Mouse (Mus musculus) forebrain, embryonic 12.5 days (tissue): ENCODE measurements around the gene Pdia2. TPM values are rescaled to one million over a fixed set of nuclear protein-coding genes. Genes with fewer than 3 reads are reported as not detected.
"Not testable (repeated sequence)": the region's sequence is repeated elsewhere in the genome, so short reads cannot be mapped to it uniquely, and the experiment has no call there.

Source experiments
- ATAC-seq: fragments of 200-750 bp; cut with Nextera tagmentation; 2 replicates; pipeline ENCODE4 v1.8.0; 2017; ENCODE audit warnings: moderate TSS enrichment; ENCODE audit not compliant: low FRiP score
- H3K27ac ChIP-seq: fragments of 300-500 bp; sonication (generic); 2 replicates; pipeline ENCODE4 v1.5.1; 2016; ENCODE audit warnings: mild to moderate bottlenecking
- H3K27me3 ChIP-seq: fragments of 300-500 bp; sonication (generic); 2 replicates; pipeline ENCODE4 v1.6.1; 2016; ENCODE audit warnings: mild to moderate bottlenecking
- H3K36me3 ChIP-seq: fragments of 300-500 bp; sonication (generic); replicated peaks from 2 replicates; pipeline ENCODE4 v1.6.1; 2016; ENCODE audit warnings: mild to moderate bottlenecking
- H3K4me1 ChIP-seq: fragments of 300-500 bp; sonication (generic); 2 replicates; pipeline ENCODE4 v1.6.1; 2016
- H3K4me2 ChIP-seq: fragments of 300-500 bp; sonication (generic); 2 replicates; pipeline ENCODE4 v1.6.1; 2016; ENCODE audit warnings: mild to moderate bottlenecking, moderate library complexity
- H3K4me3 ChIP-seq: fragments of 300-500 bp; sonication (generic); replicated peaks from 2 replicates; pipeline ENCODE4 v1.5.1; 2016; ENCODE audit warnings: mild to moderate bottlenecking
- H3K9ac ChIP-seq: fragments of 300-500 bp; sonication (generic); 2 replicates; pipeline ENCODE4 v1.6.1; 2016; ENCODE audit warnings: mild to moderate bottlenecking
- H3K9me3 ChIP-seq: fragments of 300-500 bp; sonication (generic); 2 replicates; pipeline ENCODE4 v1.6.1; 2016
- WGBS: fragments of 180-500 bp; shearing (Covaris S2); methylation state at CpG from one replicate; pipeline ENCODE4 v1.1.7; 2016; 5-methylcytosine and 5-hydroxymethylcytosine counted together
- polyA plus RNA-seq: library from polyadenylated mRNA; unstranded; fragments of >200 nt; fragmentation: Nextera tagmentation; extraction: Ambion mirVana; gene quantifications from 2 replicates; pipeline ENCODE4 v1.2.1, GENCODE M21; 2016

Gene Pdia2
- polyA plus RNA-seq, 1 experiment from 2014 or later, result 0.29 TPM

- not testable (repeated sequence) for H3K27me3 ChIP-seq, ATAC-seq, H3K4me3 ChIP-seq, H3K9me3 ChIP-seq, H3K4me1 ChIP-seq, H3K27ac ChIP-seq, H3K9ac ChIP-seq, H3K4me2 ChIP-seq
- peaks cover 94% of the 10 kb centered on the region for H3K36me3 ChIP-seq
- WGBS, result 93% methylated on average over 7 of the region's 7 CpGs
These were observed 7.4 kb downstream of the Pdia2 start for GRCm38 (mm10) chr17:26191486-26191885.

GRCm38 (mm10) chr17:26188091-26188805, 10.6 kb downstream of the Pdia2 start:
- Histone ChIP-seq H3K27ac (no peak overlapping the region), H3K4me2 (no peak overlapping the region), H3K9ac (no peak overlapping the region), H3K9me3 (no peaks in the 10 kb centered on the region), H3K4me3 (no peak overlapping the region), H3K36me3 (peaks cover 92% of the 10 kb centered on the region), H3K4me1 (no peaks in the 10 kb centered on the region), H3K27me3 (no peaks in the 10 kb centered on the region)
- ATAC-seq, result no peak
- WGBS, result 95% methylated on average over 11 of the region's 11 CpGs

DNA sequence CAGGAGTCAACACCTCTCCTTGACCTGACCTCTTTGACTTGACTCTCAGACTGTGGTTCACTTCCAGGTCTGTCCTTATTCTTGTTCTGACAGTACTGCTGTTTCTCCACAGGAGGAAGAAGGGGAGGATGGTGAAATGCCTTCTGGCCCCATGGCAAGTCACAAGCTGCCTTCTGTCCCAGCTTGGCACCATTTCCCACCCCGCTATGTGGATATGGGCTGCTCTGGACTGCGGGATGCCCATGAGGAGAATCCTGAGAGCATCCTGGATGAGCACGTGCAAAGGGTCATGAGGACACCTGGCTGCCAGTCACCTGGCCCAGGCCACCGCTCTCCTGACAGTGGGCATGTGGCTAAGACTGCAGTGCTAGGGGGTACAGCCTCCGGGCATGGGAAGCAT, 11.3 kb downstream of the Pdia2 start:
- ATAC-seq, result no peak
- Histone ChIP-seq H3K9ac (no peak overlapping the region), H3K27me3 (no peaks in the 10 kb centered on the region), H3K4me2 (no peak overlapping the region), H3K36me3 (peaks cover 90% of the 10 kb centered on the region), H3K4me1 (no peaks in the 10 kb centered on the region), H3K27ac (no peak overlapping the region), H3K4me3 (no peak overlapping the region), H3K9me3 (no peaks in the 10 kb centered on the region)
- 95% methylated on average over 5 of the region's 5 CpGs for WGBS

- H3K9me3 ChIP-seq, result no peaks in the 10 kb centered on the region
- H3K9ac ChIP-seq, result no peak overlapping the region
- H3K4me1 ChIP-seq, result no peaks in the 10 kb centered on the region
- H3K4me2 ChIP-seq, result no peak overlapping the region
- no peaks in the 10 kb centered on the region for H3K27me3 ChIP-seq
- no peak overlapping the region for H3K4me3 ChIP-seq
- ATAC-seq, result no peak
- peaks cover 60% of the 10 kb centered on the region for H3K36me3 ChIP-seq
- H3K27ac ChIP-seq, result no peak overlapping the region
- WGBS, result 97% methylated on average over 3 of the region's 3 CpGs
These were observed 17.7 kb downstream of the Pdia2 start for GRCm38 (mm10) chr17:26181179-26181578.

DNA sequence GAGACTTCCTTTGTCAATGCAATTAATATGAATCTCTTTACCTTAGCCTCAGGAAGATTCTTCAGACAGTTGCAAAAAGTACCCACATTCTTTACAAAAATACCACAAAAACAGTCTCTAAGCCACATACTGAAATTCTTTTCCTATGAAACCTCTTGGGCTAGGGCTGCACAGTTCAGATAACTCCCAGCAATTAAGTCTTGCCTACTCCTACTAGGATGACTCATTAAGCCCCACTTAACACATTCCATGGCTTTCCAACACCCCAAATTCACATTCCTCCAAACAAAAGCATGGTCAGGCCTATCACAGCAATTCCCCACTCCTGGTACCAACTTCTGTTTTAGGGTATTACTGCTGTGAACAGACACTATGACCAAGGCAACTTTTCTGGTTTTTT, 20.3 kb downstream of the Pdia2 start:
- Histone ChIP-seq H3K27me3 (no peaks in the 10 kb centered on the region), H3K9ac (no peak overlapping the region), H3K4me1 (no peaks in the 10 kb centered on the region), H3K27ac (no peak overlapping the region), H3K4me2 (no peak overlapping the region), H3K9me3 (no peaks in the 10 kb centered on the region), H3K4me3 (no peak overlapping the region), H3K36me3 (peaks cover 46% of the 10 kb centered on the region)
- ATAC-seq, result no peak

DNA sequence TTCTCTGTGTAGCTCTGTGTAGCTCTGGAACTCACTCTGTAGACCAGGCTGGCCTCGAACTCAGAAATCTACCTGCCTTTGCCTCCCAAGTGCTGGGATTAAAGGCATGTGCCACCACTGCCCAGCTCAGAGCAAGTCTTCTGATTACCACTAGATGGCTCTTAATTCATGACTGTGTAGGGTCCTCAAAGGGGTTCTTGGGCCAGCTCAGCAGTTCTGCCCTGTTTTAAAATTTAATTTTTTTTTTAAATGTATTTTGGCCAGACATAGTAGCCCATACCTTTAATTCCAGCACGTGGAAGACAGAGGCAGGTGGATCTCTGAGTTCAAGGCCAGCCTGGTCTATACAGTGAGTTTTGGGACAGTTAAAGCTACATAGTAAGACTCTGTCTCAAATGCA, 23.6 kb downstream of the Pdia2 start:
- not testable (repeated sequence) for H3K27me3 ChIP-seq, H3K27ac ChIP-seq, ATAC-seq, H3K9me3 ChIP-seq, H3K9ac ChIP-seq, H3K4me1 ChIP-seq, H3K4me3 ChIP-seq, H3K4me2 ChIP-seq
- peaks cover 33% of the 10 kb centered on the region for H3K36me3 ChIP-seq
- WGBS, result 87% methylated on average over 2 of the region's 2 CpGs

DNA sequence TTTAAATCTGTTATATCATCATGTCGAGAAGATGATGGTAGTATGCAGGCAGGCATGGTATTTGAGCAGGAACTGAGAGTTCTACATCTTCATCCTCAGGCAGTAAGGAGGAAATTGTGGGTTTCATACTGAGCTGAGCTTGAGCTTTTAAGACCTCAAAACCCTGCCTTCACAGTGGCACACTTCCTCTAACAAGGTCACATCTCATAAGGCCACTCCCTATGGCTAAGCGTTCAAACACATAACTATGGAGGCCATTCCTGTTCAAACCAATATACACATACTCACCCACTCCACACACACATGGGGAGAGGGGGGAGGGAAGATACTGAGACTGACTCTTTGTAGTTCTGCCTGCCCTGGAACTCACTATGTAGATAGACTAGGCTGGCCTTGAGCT, 30.8 kb downstream of the Pdia2 start:
- H3K4me2 ChIP-seq, result no peak overlapping the region
- 96% methylated on average over 2 of the region's 2 CpGs for WGBS
- H3K9ac ChIP-seq, result no peak overlapping the region
- H3K27me3 ChIP-seq, result no peaks in the 10 kb centered on the region
- H3K4me1 ChIP-seq, result no peaks in the 10 kb centered on the region
- H3K4me3 ChIP-seq, result no peak overlapping the region
- no peaks in the 10 kb centered on the region for H3K9me3 ChIP-seq
- H3K36me3 ChIP-seq, result peaks cover 10% of the 10 kb centered on the region
- no peak for ATAC-seq
- no peak overlapping the region for H3K27ac ChIP-seq

GRCm38 (mm10) chr17:26162736-26163135, 36.2 kb downstream of the Pdia2 start:
- H3K27me3 ChIP-seq, result no peaks in the 10 kb centered on the region

DNA sequence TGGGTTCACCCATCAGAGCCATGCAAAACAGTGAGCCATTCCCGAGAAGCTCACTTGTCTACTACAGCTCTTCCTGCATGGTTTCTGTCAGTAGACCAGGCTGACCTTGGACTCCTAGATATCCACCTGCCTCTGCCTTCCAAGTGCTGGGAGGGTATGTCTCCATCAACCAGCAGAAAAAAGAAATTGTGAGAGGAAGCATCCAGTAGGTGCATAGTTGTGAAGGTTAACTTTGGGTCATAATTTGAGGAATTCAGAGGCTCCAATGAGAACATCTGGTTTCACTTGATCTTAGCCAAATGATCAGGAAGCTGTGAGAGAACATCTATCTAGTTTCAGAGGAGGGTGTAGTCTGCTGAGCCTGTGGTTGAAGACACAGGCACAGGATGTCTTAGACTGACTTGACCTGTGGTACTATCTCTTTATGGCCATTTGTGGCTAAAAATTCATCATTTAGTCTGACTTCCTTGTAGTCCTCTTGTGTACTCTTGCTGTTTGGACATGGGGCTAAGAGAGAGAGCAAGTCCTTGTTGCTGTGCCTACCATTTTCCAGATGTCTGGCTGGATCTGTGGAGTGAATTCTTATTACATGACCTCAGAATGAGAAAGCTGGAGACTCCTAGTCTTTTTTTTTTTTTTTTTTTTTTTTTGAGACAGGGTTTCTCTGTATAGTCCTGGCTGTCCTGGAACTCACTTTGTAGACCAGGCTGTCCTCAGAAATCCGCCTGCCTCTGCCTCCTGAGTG, 46.8 kb downstream of the Pdia2 start:
- Histone ChIP-seq H3K36me3 (peaks cover 64% of the 10 kb centered on the region), H3K27ac (no peak overlapping the region), H3K9me3 (no peaks in the 10 kb centered on the region; the same call in 1 of the 2 replicates), H3K9ac (no peak overlapping the region), H3K4me3 (no peak overlapping the region), H3K4me1 (no peaks in the 10 kb centered on the region), H3K4me2 (no peak overlapping the region), H3K27me3 (no peaks in the 10 kb centered on the region)
- no peak for ATAC-seq
- WGBS, result 87% methylated on average over 2 of the region's 2 CpGs

More at GRCm38 (mm10) chr17:26162736-26163135, 36.2 kb downstream of the Pdia2 start:
- Histone ChIP-seq H3K4me1 (no peaks in the 10 kb centered on the region), H3K9me3 (no peaks in the 10 kb centered on the region), H3K4me3 (no peak overlapping the region), H3K4me2 (no peak overlapping the region), H3K27ac (no peak overlapping the region), H3K36me3 (peaks cover 10% of the 10 kb centered on the region), H3K9ac (no peak overlapping the region)
- no peak for ATAC-seq
- 94% methylated on average over 1 of the region's 1 CpGs for WGBS

- Histone ChIP-seq H3K27ac (no peak overlapping the region), H3K9ac (no peak overlapping the region), H3K4me1 (no peaks in the 10 kb centered on the region), H3K27me3 (no peaks in the 10 kb centered on the region), H3K4me2 (no peak overlapping the region), H3K36me3 (peaks cover 86% of the 10 kb centered on the region), H3K4me3 (no peak overlapping the region), H3K9me3 (no peaks in the 10 kb centered on the region; the same call in 1 of the 2 replicates)
- no peak for ATAC-seq
- WGBS, result 79% methylated on average over 2 of the region's 2 CpGs
These were observed 49.8 kb downstream of the Pdia2 start for GRCm38 (mm10) chr17:26149056-26149455.
